Mouse (Mus musculus): ENCODE results near the gene Scn4b. TPM values are rescaled to one million over a fixed set of nuclear protein-coding genes. Genes with fewer than 3 reads are reported as not detected.
A peak's percentile ranks its signal among the peaks of the same experiment; 100 is the strongest.

Scn4b gene
- polyA plus RNA-seq, 1 experiment = not detected

DNA sequence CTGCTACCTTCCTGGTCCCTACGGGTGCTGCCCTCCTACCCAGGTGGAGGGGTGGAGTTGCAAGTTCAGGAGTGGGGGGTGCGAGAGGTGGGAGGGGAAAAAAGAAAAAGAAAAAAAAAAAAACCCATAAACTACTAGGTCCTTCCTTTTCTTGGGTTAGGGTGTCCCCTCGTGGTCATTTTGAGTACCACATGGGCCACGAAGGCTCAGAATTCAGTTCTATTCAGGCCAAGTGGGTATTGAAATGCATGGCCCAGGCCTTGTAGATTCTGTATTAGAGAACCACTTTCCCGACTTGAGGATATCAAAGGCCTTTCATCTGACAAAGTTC is 8.0 kb downstream of the Scn4b start:
- Histone ChIP-seq H3K27ac (ENCODE audit: insufficient read depth, low read length) (no peak overlapping the region), H3K4me1 (ENCODE audit: control insufficient read depth, insufficient read depth, low read length) (peaks cover 2% of the 10 kb centered on the region; the same call in 1 of the 2 replicates), H3K4me3 (ENCODE audit: insufficient read depth, low read length) (peak overlapping the region; percentile 26)
- peak; percentile 16; the same call in 1 of the 2 replicates for TF ChIP-seq CTCF (IDR thresholded peaks at IDR 0.05; ENCODE audit: borderline replicate concordance, insufficient read depth, low read length)
- TF ChIP-seq POLR2A (IDR thresholded peaks at IDR 0.05; ENCODE audit: low read depth, low read length) = no peak

DNA sequence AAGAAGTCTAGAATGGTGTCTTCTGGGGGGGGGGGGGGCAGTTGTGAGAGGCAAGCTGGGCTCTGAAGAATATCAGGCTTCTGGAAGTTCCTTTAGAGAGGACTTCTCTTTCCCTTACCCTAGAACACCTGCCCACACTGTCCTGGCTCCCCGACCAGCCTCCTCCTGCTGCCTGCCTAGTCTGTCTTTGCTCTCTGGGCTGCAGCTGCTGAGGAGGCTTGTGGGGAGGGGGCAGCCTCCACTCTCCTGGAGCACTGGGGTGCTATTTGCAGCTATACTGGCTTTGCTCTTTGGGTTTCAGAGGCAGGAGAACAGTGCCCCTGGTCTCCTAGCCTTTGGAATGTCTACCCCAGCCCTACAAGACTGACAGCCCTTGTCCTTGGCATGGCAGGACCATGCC is 12.7 kb downstream of the Scn4b start:
- no peaks in the 10 kb centered on the region for H3K4me1 ChIP-seq (ENCODE audit: control insufficient read depth, insufficient read depth, low read length)
- H3K4me3 ChIP-seq (ENCODE audit: insufficient read depth, low read length) = no peak overlapping the region
- TF ChIP-seq CTCF (IDR thresholded peaks at IDR 0.05; ENCODE audit: borderline replicate concordance, insufficient read depth, low read length) = no peak
- no peak for TF ChIP-seq POLR2A (IDR thresholded peaks at IDR 0.05; ENCODE audit: low read depth, low read length)
- H3K27ac ChIP-seq (ENCODE audit: insufficient read depth, low read length) = no peak overlapping the region

DNA sequence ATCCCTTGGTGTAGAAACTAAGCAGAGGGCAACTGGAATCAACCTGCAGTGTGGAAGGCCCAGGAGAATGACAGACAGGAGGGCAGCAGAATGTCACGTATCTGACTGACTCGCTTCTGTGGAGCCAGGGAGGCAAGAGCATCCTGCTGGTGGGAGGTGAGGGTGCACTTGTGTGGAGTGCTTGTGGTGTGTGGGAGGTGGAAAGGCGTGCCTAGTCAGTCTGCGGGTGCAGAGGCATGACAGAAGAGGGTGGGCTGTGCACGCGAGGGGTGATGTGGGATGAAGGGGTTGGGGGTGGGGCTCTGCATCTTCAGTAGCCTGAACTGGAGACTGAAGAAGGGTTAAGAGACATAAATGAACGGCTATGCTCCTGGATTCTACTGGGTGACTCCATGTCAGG is 15.2 kb downstream of the Scn4b start:
- Histone ChIP-seq H3K4me3 (ENCODE audit: insufficient read depth, low read length) (no peak overlapping the region), H3K4me1 (ENCODE audit: control insufficient read depth, insufficient read depth, low read length) (no peaks in the 10 kb centered on the region), H3K27ac (ENCODE audit: insufficient read depth, low read length) (no peak overlapping the region)
- no peak for TF ChIP-seq CTCF (IDR thresholded peaks at IDR 0.05; ENCODE audit: borderline replicate concordance, insufficient read depth, low read length)
- TF ChIP-seq POLR2A (IDR thresholded peaks at IDR 0.05; ENCODE audit: low read depth, low read length) = no peak

DNA sequence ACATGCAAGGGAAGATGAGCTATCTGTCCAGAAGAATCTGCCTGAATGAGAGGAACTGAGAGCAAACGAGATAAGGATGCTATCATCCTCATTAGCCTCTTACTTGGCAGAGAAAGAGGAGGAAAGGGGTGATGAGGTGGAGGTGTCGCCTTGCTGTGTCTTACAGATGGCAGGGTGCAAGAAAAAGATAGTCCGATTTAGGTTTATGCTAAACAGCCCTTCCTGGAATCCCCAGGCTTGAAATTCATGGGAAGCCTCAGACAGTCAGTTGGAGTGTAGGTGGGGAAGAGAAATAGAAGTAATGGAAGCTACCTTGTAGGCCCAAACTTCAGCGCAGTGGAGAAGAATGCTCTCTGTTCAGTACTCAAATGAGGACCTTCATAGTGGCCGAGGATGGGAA is 29.7 kb downstream of the Scn4b start:
- Histone ChIP-seq H3K4me3 (ENCODE audit: insufficient read depth, low read length) (no peak overlapping the region), H3K27ac (ENCODE audit: insufficient read depth, low read length) (no peak overlapping the region)
- no peak for TF ChIP-seq POLR2A (IDR thresholded peaks at IDR 0.05; ENCODE audit: low read depth, low read length)
- no peak for TF ChIP-seq CTCF (IDR thresholded peaks at IDR 0.05; ENCODE audit: borderline replicate concordance, insufficient read depth, low read length)

DNA sequence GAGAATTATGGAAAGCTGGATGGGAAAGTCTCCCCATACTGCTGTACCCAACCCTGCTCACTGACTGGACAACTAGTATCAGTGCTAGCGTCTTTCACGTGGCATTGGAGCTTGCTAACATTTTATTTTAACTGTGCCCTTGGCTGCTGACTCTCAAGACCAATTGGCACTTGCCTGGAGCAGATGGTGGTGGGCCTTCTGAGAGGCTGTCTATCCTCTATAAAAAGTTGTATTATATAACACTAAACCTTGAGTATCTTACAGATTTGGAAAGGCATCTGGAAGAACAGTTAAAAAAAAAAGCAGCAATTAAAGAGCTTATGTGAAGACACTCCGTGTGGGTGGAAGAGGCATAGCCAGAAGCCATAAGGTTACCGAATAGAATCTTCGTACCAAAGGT is 32.0 kb downstream of the Scn4b start:
- no peak overlapping the region for H3K27ac ChIP-seq (ENCODE audit: insufficient read depth, low read length)
- TF ChIP-seq CTCF (IDR thresholded peaks at IDR 0.05; ENCODE audit: borderline replicate concordance, insufficient read depth, low read length) = no peak
- no peak for TF ChIP-seq POLR2A (IDR thresholded peaks at IDR 0.05; ENCODE audit: low read depth, low read length)
- H3K4me3 ChIP-seq (ENCODE audit: insufficient read depth, low read length) = no peak overlapping the region
- no peaks in the 10 kb centered on the region for H3K4me1 ChIP-seq (ENCODE audit: control insufficient read depth, insufficient read depth, low read length)

More for the DNA sequence above, 29.7 kb downstream of the Scn4b start:
- H3K4me1 ChIP-seq (ENCODE audit: control insufficient read depth, insufficient read depth, low read length) = no peaks in the 10 kb centered on the region

DNA sequence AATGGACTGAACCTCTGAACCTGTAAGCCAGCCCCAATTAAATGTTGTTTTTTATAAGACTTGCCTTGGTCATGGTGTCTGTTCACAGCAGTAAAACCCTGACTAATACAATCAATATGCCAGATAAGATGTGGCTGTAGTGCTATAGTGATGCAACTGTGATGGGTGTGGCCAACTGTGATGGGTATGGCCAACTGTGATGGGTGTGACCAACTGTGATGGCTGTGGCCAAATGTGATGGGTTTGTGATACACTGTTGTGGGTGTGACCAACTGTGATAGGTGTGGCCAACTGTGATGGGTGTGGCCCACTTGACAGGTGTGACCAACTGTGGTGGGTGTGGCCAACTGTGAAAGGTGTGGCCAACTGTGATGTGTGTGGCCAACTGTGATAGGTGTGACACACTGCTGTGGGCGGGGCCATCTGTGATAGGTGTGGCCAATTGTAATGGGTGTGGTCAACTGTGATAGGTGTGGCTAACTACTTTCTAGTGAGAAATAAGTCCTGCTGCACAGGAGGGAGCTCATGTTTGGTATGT is 32.9 kb downstream of the Scn4b start:
- Histone ChIP-seq H3K4me1 (ENCODE audit: control insufficient read depth, insufficient read depth, low read length) (no peaks in the 10 kb centered on the region), H3K4me3 (ENCODE audit: insufficient read depth, low read length) (no peak overlapping the region), H3K27ac (ENCODE audit: insufficient read depth, low read length) (no peak overlapping the region)
- TF ChIP-seq POLR2A (IDR thresholded peaks at IDR 0.05; ENCODE audit: low read depth, low read length) (no peak), CTCF (IDR thresholded peaks at IDR 0.05; ENCODE audit: borderline replicate concordance, insufficient read depth, low read length) (no peak)

DNA sequence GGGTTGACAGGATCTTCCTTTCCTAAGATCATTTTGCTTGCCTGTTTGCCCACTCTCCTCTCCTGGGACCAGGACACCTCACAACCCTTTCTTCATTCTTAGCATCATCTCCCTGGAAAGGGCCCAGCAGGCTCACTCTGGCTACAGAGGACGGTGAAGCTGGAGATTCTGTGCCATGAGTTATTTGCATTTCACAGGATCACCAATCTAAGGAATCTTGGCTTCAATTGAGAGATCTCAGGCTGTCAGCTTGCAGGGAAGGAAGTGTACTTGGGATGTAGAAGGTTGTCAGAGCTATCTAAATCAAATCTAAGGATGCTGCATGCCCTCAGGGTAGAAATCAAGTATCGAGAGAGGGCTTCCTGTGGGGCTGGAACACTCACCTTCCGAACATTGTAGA is 35.3 kb downstream of the Scn4b start:
- H3K27ac ChIP-seq (ENCODE audit: insufficient read depth, low read length) = no peak overlapping the region
- no peak overlapping the region for H3K4me3 ChIP-seq (ENCODE audit: insufficient read depth, low read length)
- no peaks in the 10 kb centered on the region for H3K4me1 ChIP-seq (ENCODE audit: control insufficient read depth, insufficient read depth, low read length)
- no peak for TF ChIP-seq CTCF (IDR thresholded peaks at IDR 0.05; ENCODE audit: borderline replicate concordance, insufficient read depth, low read length)
- TF ChIP-seq POLR2A (IDR thresholded peaks at IDR 0.05; ENCODE audit: low read depth, low read length) = no peak

DNA sequence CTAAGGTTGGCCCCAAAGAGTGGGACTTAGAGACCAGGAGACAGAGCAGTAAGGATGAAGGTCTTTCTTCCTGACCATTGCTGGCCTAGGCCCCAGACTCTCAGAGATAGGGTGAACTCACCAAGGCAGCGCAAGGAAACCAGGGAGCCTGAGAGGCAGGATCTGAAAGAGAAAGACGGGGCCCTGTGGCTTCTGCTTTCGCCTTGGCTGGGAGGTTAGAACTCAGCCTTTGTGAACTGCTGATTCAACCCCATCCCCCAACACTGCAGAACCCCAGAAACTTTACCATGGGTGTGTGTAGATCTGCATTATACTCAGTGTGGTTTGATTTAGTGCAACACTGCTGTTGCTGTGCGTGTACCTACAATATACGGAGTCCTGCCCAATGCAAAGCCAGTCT is 41.1 kb downstream of the Scn4b start:
- Histone ChIP-seq H3K27ac (ENCODE audit: insufficient read depth, low read length) (no peak overlapping the region), H3K4me3 (ENCODE audit: insufficient read depth, low read length) (no peak overlapping the region), H3K4me1 (ENCODE audit: control insufficient read depth, insufficient read depth, low read length) (no peaks in the 10 kb centered on the region)
- TF ChIP-seq POLR2A (IDR thresholded peaks at IDR 0.05; ENCODE audit: low read depth, low read length) (no peak), CTCF (IDR thresholded peaks at IDR 0.05; ENCODE audit: borderline replicate concordance, insufficient read depth, low read length) (no peak)

DNA sequence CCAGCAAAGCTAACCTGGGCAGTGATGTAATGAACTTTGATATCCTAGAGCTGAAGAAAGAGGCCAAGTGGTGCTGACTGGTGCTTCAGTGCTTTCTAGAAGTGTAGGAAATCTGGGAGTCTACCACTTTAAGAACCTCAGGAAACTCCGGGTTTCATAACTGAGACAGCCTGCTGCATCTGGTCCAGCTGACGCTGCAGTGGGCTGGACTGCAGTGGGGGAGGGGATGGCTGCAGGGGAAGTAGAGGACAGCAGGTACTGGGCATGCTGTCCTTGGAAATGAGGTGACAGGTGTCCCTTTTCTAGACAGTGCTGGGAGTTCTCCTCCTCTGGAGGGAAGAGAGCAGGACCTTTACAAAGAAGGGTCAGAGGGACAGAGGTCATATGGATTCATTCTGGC is 43.6 kb downstream of the Scn4b start, which contains the start of gene BC049352:
Gene BC049352, plus strand, starts transcription at position 238 of the 400 bp plus-strand sequence.
- Histone ChIP-seq H3K27ac (ENCODE audit: insufficient read depth, low read length) (no peak within 1 kb of the TSS), H3K4me3 (ENCODE audit: insufficient read depth, low read length) (no peak within 1 kb of the TSS), H3K4me1 (ENCODE audit: control insufficient read depth, insufficient read depth, low read length) (no peaks in the 10 kb centered on the region)
- TF ChIP-seq POLR2A (IDR thresholded peaks at IDR 0.05; ENCODE audit: low read depth, low read length) = no peak
- TF ChIP-seq CTCF (IDR thresholded peaks at IDR 0.05; ENCODE audit: borderline replicate concordance, insufficient read depth, low read length) = no peak

DNA sequence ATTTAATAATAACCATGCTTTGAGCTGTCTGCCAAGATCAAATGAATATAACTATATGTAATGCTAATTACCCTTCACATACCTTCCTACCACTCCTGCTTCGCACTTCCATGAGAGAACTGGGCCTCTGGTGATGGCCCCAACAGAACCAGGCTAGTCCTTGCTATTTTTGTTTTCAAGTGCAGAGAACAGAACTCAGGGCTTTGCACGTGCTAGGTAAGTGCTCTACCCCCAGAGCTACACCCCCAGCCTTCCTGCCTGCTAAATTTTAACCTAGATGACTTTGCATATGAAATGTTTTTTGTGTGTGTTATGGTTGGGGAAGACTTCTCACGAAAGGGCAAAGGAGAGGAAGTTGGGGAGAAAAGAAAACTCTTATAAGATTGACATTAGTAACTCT is 44.3 kb downstream of the Scn4b start:
- no peak overlapping the region for H3K4me3 ChIP-seq (ENCODE audit: insufficient read depth, low read length)
- TF ChIP-seq CTCF (IDR thresholded peaks at IDR 0.05; ENCODE audit: borderline replicate concordance, insufficient read depth, low read length) (no peak), POLR2A (IDR thresholded peaks at IDR 0.05; ENCODE audit: low read depth, low read length) (no peak)
- no peak overlapping the region for H3K27ac ChIP-seq (ENCODE audit: insufficient read depth, low read length)
- no peaks in the 10 kb centered on the region for H3K4me1 ChIP-seq (ENCODE audit: control insufficient read depth, insufficient read depth, low read length)

DNA sequence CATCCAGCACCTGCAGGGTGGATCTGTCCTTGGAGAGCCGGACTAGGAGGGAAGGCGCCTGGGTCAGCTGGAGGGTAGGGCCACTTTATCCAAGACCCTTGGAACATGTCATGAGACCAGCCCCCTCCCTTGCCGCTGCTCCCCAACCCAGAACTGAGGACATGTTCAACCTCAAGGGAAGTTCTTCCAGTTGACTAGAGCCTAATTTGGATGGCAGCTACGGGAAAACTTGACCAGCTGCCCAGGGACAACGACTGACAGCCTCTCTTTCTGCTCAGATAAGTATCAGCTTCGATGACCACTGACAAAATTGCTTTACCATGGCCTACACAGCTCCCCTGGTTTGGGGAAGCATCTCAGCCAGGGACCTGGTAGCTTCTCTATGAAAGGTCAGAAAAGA is 45.1 kb downstream of the Scn4b start:
- H3K27ac ChIP-seq (ENCODE audit: insufficient read depth, low read length) = no peak overlapping the region
- TF ChIP-seq CTCF (IDR thresholded peaks at IDR 0.05; ENCODE audit: borderline replicate concordance, insufficient read depth, low read length) (no peak), POLR2A (IDR thresholded peaks at IDR 0.05; ENCODE audit: low read depth, low read length) (no peak)
- no peaks in the 10 kb centered on the region for H3K4me1 ChIP-seq (ENCODE audit: control insufficient read depth, insufficient read depth, low read length)
- no peak overlapping the region for H3K4me3 ChIP-seq (ENCODE audit: insufficient read depth, low read length)
